Mouse (Mus musculus): ENCODE measurements around the gene Nt5c1a. TPM values are rescaled to one million over a fixed set of nuclear protein-coding genes. Genes with fewer than 3 reads are reported as not detected.
A peak's percentile ranks its signal among the peaks of the same experiment; 100 is the strongest.

The Nt5c1a gene
- total RNA-seq, 2 experiments from 2014 or later, result 7.9 to 10.7 TPM

DNA sequence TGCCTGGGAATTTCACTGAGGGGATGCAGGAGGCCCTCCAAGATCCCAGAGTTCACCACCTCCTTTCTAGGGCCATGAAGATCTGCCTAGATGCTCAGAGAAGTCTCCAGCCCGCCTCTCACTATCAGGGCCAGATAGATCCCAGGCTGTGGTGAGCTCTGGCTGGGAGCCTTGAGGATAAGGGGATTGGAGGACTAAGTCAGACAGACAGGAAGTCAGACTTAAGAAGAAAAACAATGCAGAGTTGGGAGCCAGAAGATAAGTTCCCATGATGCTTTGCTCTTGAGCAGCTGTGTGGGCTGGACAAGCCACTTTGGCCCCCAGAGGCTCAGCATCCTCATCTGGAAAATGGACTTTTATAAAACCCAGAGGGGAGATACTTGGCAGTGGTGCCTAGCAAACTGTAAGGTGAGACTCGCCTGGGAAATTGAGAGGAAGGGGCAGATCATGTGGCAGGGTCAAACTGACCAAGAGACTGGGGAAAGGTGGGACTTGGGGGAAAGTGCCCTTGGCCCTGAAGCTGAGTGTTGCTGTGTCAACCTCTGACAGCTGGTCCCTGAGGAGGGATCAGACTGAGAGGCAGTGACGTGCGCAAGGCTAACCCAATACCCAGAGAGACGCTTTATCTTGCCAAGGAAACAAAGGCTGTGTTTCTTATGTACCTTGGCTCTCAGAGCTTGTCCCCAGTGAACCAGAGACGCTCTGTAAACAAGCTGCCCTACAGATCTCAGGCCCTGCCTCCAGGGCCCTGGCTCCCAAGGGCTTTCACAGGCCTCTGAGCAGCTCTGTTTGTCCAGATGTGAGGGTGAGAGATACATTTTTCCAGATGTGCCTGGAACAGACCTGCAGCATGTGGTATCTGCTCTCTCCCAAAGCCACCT, 36.3 kb downstream of the Nt5c1a start:
- intact Hi-C loops (cut with DNase I; ENCODE audit: low total_unique reads), result no loop called here
- peak; percentile 51 for DNase-seq

DNA sequence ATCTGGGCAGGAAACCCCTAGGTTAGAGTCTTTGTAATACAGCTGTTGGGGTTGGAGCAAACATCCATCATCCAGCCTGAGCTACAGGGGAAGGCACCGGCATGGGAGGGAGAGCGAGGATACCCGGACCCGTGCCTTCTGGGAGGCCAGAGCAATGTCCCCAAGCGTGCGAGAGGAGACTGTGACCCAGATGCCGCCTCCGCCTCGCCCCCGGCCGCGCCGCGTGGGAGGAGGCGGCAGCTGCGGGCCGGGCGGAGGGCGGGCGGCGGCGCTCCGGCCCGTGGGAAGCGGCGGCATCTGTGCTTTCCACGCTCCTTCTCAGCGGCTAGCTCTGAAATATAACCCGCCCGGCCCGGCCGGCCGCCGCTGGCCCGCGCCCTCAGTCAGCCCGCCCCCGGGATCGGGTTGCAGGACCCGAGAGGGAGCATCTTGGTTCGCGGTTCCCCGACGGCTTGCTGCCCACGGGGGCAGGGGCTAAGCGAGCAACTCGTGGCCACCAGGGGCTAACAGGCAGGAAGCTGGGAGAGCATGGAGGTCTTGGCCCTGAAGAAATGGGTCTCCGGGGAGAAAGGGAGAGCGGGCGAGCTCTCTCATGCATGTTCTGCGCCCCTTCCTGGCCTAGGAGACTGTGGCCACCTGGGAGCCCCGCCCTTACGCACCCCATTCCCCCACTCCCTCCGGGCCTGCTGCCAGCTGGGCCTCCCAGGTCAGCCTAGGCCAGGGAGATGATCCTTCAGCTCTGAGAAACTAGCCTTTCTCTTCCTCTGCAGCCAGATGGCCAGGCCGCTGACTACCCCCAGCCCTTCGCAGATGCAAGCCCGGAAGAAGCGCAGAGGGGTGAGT, 38.3 kb downstream of the Nt5c1a start:
- intact Hi-C loops (cut with DNase I; ENCODE audit: low total_unique reads), result no loop called here
- DNase-seq, result peak; percentile 90

DNA sequence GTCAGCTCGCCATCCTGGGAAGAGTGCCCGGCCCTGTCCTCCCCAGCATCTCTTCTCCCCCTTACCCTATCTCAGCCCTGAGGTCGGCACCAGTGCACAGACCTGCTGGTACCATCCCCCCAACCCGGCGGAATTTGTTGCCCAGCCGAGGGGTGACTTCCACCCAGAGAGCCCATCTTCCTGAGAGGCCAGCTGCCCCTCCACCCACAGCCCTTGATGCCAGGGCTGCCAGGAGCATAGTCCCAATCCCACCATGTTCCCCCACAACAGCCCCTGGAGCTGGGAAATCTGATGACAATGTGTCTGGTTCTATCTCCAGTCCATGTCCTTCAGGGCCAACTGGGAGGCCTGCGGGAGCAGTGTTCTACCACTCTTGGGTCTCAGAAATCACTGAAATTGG, 44.9 kb downstream of the Nt5c1a start:
- intact Hi-C loops (cut with DNase I; ENCODE audit: low total_unique reads), result no loop called here

GRCm38 (mm10) chr4:123246651-123247050, 45.3 kb downstream of the Nt5c1a start:
- DNase-seq, result no peak
- intact Hi-C loops (cut with DNase I; ENCODE audit: low total_unique reads), result no loop called here

More for the DNA sequence above, 44.9 kb downstream of the Nt5c1a start:
- no peak for DNase-seq

GRCm38 (mm10) chr4:123247147-123247880, 46.0 kb downstream of the Nt5c1a start:
- DNase-seq, result peak; percentile 52
- intact Hi-C loops (cut with DNase I; ENCODE audit: low total_unique reads), result no loop called here

- DNase-seq, result peak; percentile 85
- intact Hi-C loops (cut with DNase I; ENCODE audit: low total_unique reads), result no loop called here
These were observed 47.8 kb downstream of the Nt5c1a start for GRCm38 (mm10) chr4:123248971-123249567.

- intact Hi-C loops (cut with DNase I; ENCODE audit: low total_unique reads), result loop anchor here (2.0 to 10.0 kb wide), 2 partner anchors 33 to 97 kb away; no protein-coding TSS in a partner anchor
- DNase-seq, result no peak
These were observed 50.9 kb downstream of the Nt5c1a start for GRCm38 (mm10) chr4:123252214-123252613.

- intact Hi-C loops (cut with DNase I; ENCODE audit: low total_unique reads), result loop anchor here (10.0 kb wide), 1 partner anchor 100 kb away; no protein-coding TSS in a partner anchor
- DNase-seq, result no peak
These were observed 53.3 kb downstream of the Nt5c1a start for GRCm38 (mm10) chr4:123254617-123255016.

DNA sequence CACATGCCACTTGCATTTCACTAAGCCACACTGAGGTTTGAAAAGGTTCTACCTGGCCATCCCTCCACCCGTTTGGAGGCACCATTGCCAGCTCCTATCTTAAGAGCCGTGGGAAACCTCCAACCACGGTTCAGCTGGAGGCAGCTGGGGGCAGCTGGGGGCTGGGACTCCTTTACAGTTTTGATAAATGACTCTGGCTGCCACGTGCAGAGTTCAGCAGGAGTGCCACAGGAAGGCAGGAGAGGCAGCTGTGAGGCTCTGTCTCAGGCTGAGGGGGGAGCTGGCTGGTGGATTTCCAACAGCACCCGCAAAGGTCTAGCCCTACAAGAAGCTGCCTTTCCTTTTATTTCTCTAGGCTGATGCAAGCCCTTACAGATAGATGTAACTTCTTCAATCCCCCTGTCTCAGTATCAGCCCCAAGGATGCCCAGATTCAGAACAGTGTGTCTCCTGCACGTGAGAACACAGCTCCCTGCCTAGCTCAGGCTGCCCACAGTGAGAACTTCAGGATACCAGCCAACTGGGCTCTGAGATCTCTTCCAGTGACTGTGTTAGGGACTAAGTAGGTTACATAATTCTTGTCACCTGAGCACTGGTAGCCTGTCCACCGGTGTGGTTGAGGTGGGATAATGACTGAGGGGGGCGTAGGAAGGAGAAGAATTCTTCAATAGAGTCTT, 58.9 kb downstream of the Nt5c1a start:
- intact Hi-C loops (cut with DNase I; ENCODE audit: low total_unique reads), result no loop called here
- no peak for DNase-seq

- intact Hi-C loops (cut with DNase I; ENCODE audit: low total_unique reads), result no loop called here
- no peak for DNase-seq
These were observed 60.6 kb downstream of the Nt5c1a start, which contains the start of gene Pabpc4 for GRCm38 (mm10) chr4:123261721-123262401. TSS of gene Pabpc4 (plus strand) at chr4:123262351.

Other genes starting within 250 kb of the Nt5c1a start
- gene Mfsd2a, start 240.3 kb upstream of the Nt5c1a start, total RNA-seq (2021), result under 1 TPM; 0.24 to 0.68 TPM
- 1 to 10 TPM; 2.2 to 2.3 TPM for gene Mycl, start 205.9 kb upstream of the Nt5c1a start, total RNA-seq (2021)
- gene Trit1, start 184.9 kb upstream of the Nt5c1a start, total RNA-seq (2021), result 10 to 100 TPM in 1 of 2 experiments, 1 to 10 TPM in 1; 8.3 to 12.2 TPM
- not detected for gene Bmp8b, start 96.3 kb upstream of the Nt5c1a start, total RNA-seq (2021)
- gene Oxct2b, start 85.2 kb upstream of the Nt5c1a start, total RNA-seq (2021), result not detected
- gene Ppie, start 61.6 kb upstream of the Nt5c1a start, total RNA-seq (2021), result 10 to 100 TPM; 16.2 to 18.8 TPM
- gene Hpcal4, start 18.3 kb upstream of the Nt5c1a start, total RNA-seq (2021), result under 1 TPM; 0.06 to 0.07 TPM
- 10 to 100 TPM; 11.8 to 18.1 TPM for gene Heyl, start 32.1 kb downstream of the Nt5c1a start, total RNA-seq (2021)
- 100 to 1,000 TPM; 286 to 288 TPM for gene Pabpc4, start 60.8 kb downstream of the Nt5c1a start, total RNA-seq (2021)
- gene Oxct2a, start 122.1 kb downstream of the Nt5c1a start, total RNA-seq (2021), result under 1 TPM in 1 of 2 experiments, not detected in 1; 0.20 TPM
- gene Bmp8a, start 141.7 kb downstream of the Nt5c1a start, total RNA-seq (2021), result under 1 TPM; 0.08 to 0.60 TPM

All from gastrocnemius, postnatal 14 days (tissue).